Mouse (Mus musculus): ENCODE data around the gene Fmnl1. TPM values are rescaled to one million over a fixed set of nuclear protein-coding genes. Genes with fewer than 3 reads are reported as not detected.
"Not testable (repeated sequence)": the region's sequence is repeated elsewhere in the genome, so short reads cannot be mapped to it uniquely, and the experiment has no call there.

The Fmnl1 gene
- polyA plus RNA-seq, 1 experiment from 2014 or later: 3.0 TPM

- H3K27ac ChIP-seq (replicated peaks): peak within 1 kb of the TSS; percentile 74
Measured at GRCm38 (mm10) chr11:103217790-103218516, 47.0 kb downstream of the Fmnl1 start, which contains the start of gene Spata32. Spata32 (minus strand) TSS chr11:103218432.

DNA sequence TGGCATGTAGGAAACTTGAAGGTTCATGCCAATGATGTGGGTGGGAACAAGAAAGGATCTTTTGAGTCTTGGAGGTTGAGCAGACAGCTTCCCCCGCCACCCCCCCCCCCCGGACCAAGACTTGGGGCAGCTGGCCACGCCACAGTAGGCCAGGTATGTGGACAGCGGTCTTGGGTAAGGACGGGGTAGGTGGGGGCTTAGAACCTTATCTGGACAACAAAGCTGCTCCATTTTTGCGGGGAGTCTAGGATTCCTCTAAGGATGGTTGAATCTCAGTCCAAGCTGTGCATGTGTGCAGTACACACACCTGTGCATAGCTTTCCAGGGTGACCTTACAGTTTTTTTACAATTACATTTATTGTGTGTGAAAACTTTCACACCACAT is 47.6 kb downstream of the Fmnl1 start:
- peaks cover 14% of the 10 kb centered on the region; the same call in 1 of the 2 replicates for H3K27me3 ChIP-seq
- peak overlapping the region; percentile 77 for H3K9ac ChIP-seq
- H3K4me3 ChIP-seq: peak overlapping the region; percentile 54
- H3K4me1 ChIP-seq (replicated peaks): peaks cover 7% of the 10 kb centered on the region
- peaks cover 32% of the 10 kb centered on the region for H3K36me3 ChIP-seq
- H3K9me3 ChIP-seq: no peaks in the 10 kb centered on the region
- 32% methylated on average over 6 of the region's 6 CpGs for WGBS
- no peak; the same call in 1 of the 2 replicates for ATAC-seq (ENCODE audit: low read depth)
- peak overlapping the region; percentile 74 for H3K27ac ChIP-seq (replicated peaks)
- peak overlapping the region; percentile 99 for H3K4me2 ChIP-seq

More at GRCm38 (mm10) chr11:103217790-103218516, 47.0 kb downstream of the Fmnl1 start, which contains the start of gene Spata32:
- ATAC-seq (ENCODE audit: low read depth): peak; percentile 90
- peaks cover 27% of the 10 kb centered on the region for H3K36me3 ChIP-seq
- H3K4me2 ChIP-seq: peak within 1 kb of the TSS; percentile 99
- H3K4me3 ChIP-seq: peak within 1 kb of the TSS; percentile 54
- no peaks in the 10 kb centered on the region for H3K9me3 ChIP-seq
- WGBS: under 1% methylated on average over 45 of the region's 45 CpGs
- peak within 1 kb of the TSS; percentile 77 for H3K9ac ChIP-seq
- H3K27me3 ChIP-seq: peaks cover 14% of the 10 kb centered on the region; the same call in 1 of the 2 replicates
- H3K4me1 ChIP-seq (replicated peaks): peaks cover 7% of the 10 kb centered on the region

- H3K4me1 ChIP-seq (replicated peaks): peaks cover 7% of the 10 kb centered on the region
Measured at GRCm38 (mm10) chr11:103219259-103219658, 48.4 kb downstream of the Fmnl1 start.

GRCm38 (mm10) chr11:103219995-103220394 is 49.1 kb downstream of the Fmnl1 start:
- 85% methylated on average over 4 of the region's 4 CpGs for WGBS
- no peak overlapping the region for H3K27ac ChIP-seq (replicated peaks)
- ATAC-seq (ENCODE audit: low read depth): no peak

More at GRCm38 (mm10) chr11:103219259-103219658, 48.4 kb downstream of the Fmnl1 start:
- WGBS: 93% methylated on average over 5 of the region's 5 CpGs
- no peak for ATAC-seq (ENCODE audit: low read depth)
- no peak overlapping the region for H3K27ac ChIP-seq (replicated peaks)
- peaks cover 38% of the 10 kb centered on the region for H3K36me3 ChIP-seq
- peaks cover 14% of the 10 kb centered on the region; the same call in 1 of the 2 replicates for H3K27me3 ChIP-seq
- no peak overlapping the region for H3K9ac ChIP-seq
- H3K9me3 ChIP-seq: no peaks in the 10 kb centered on the region
- no peak overlapping the region for H3K4me2 ChIP-seq
- no peak overlapping the region for H3K4me3 ChIP-seq

DNA sequence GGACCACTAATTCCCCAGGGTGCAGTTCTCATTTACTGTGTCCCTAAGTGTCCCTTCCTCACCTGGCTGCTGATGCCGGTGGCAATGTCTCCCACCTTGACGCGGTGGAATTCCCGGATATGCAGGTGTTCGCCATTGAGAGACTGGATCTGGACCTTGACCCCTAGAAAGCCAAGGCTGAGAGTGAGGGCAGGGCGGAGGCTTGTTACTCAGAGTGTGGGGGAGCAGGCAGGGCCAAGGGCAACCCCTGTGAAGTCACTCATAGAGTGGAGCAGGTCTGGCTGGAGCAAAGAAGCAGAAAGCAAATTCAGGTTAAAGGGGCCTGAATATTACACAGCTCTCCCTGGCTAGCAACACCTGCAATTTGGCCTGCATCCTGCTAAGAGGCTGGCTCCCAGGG is 50.5 kb downstream of the Fmnl1 start:
- 93% methylated on average over 6 of the region's 6 CpGs for WGBS
- Histone ChIP-seq H3K27ac (replicated peaks) (no peak overlapping the region), H3K27me3 (peaks cover 12% of the 10 kb centered on the region; the same call in 1 of the 2 replicates), H3K4me1 (replicated peaks) (peaks cover 7% of the 10 kb centered on the region), H3K4me2 (no peak overlapping the region), H3K9ac (no peak overlapping the region), H3K36me3 (peaks cover 59% of the 10 kb centered on the region), H3K9me3 (no peaks in the 10 kb centered on the region), H3K4me3 (no peak overlapping the region)
- ATAC-seq (ENCODE audit: low read depth): no peak

More at GRCm38 (mm10) chr11:103219995-103220394, 49.1 kb downstream of the Fmnl1 start:
- Histone ChIP-seq H3K9me3 (no peaks in the 10 kb centered on the region), H3K4me3 (no peak overlapping the region), H3K4me1 (replicated peaks) (peaks cover 7% of the 10 kb centered on the region), H3K4me2 (no peak overlapping the region), H3K36me3 (peaks cover 46% of the 10 kb centered on the region), H3K9ac (no peak overlapping the region), H3K27me3 (peaks cover 14% of the 10 kb centered on the region; the same call in 1 of the 2 replicates)

- not testable (repeated sequence) for H3K4me2 ChIP-seq; H3K4me3 ChIP-seq; H3K9me3 ChIP-seq; H3K4me1 ChIP-seq (replicated peaks); H3K27me3 ChIP-seq; H3K27ac ChIP-seq (replicated peaks); H3K9ac ChIP-seq; ATAC-seq (ENCODE audit: low read depth)
- 91% methylated on average over 4 of the region's 4 CpGs for WGBS
- H3K36me3 ChIP-seq: peaks cover 71% of the 10 kb centered on the region
Measured at GRCm38 (mm10) chr11:103222718-103223117, 51.8 kb downstream of the Fmnl1 start.

- no peak for ATAC-seq (ENCODE audit: low read depth)
- no peak overlapping the region for H3K9ac ChIP-seq
- no peak overlapping the region for H3K4me3 ChIP-seq
- H3K4me2 ChIP-seq: no peak overlapping the region
- H3K36me3 ChIP-seq: peaks cover 73% of the 10 kb centered on the region
- no peaks in the 10 kb centered on the region for H3K9me3 ChIP-seq
- WGBS: 92% methylated on average over 10 of the region's 10 CpGs
- H3K27ac ChIP-seq (replicated peaks): no peak overlapping the region
- H3K27me3 ChIP-seq: 0 out of 2 replicates have a peak, but pooled peaks cover 7% of the 10 kb centered on the region
- H3K4me1 ChIP-seq (replicated peaks): peaks cover 3% of the 10 kb centered on the region
Measured at GRCm38 (mm10) chr11:103223444-103223843, 52.5 kb downstream of the Fmnl1 start.

DNA sequence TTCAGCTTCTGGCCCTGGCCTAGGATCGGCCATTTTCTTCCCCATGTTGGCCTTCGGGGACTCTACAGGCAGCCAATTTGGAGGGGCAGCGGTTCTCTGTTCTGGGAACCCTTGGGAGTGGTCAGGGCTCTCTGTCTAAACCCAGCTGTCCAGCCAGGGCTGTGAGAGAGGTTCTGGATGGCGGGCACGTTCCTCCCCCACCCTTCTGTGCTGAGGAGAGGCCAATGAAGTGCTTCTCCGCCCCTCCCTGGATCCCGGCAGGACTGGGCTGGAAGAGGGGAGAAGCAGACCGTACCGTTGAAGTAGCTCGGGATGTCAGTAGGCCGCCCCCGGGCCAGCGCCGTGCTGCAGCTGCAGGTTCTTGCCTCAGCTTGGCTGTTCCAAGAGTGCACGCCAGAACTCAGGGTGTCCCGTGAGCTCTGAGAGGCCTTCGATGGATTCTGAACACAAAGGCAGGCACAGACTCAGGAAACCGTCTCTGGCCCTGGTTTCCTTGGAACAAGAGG is 53.1 kb downstream of the Fmnl1 start:
- WGBS: 65% methylated on average over 18 of the region's 18 CpGs

DNA sequence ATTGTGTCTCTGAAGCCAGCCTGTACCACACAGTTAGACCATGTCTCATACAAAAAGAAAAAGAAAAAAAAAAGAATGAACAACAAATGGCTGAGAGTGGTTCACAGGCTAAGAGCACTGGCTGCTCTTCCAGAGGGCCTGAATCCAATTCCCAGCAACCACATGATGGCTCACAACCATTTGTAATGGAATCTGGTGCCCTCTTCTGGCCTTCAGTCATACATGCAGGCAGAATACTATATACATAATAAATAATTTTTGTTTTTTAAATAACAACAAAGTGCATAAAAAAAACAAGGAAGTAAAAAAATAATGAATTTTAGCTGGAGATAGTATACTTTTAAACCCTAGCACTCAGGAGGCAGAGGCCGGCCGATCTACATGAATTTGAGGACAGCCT is 58.7 kb downstream of the Fmnl1 start:
- H3K9ac ChIP-seq: no peak overlapping the region
- peaks cover 64% of the 10 kb centered on the region for H3K36me3 ChIP-seq
- no peaks in the 10 kb centered on the region for H3K27me3 ChIP-seq
- no peak overlapping the region for H3K4me3 ChIP-seq
- no peak overlapping the region for H3K4me2 ChIP-seq
- no peaks in the 10 kb centered on the region for H3K4me1 ChIP-seq (replicated peaks)
- H3K9me3 ChIP-seq: no peaks in the 10 kb centered on the region
- no peak overlapping the region for H3K27ac ChIP-seq (replicated peaks)
- no peak for ATAC-seq (ENCODE audit: low read depth)
- WGBS: 97% methylated on average over 2 of the region's 2 CpGs

More for the DNA sequence above, 53.1 kb downstream of the Fmnl1 start:
- Histone ChIP-seq H3K27me3 (0 out of 2 replicates have a peak, but pooled peaks cover 6% of the 10 kb centered on the region), H3K36me3 (peaks cover 78% of the 10 kb centered on the region), H3K4me2 (no peak overlapping the region), H3K27ac (replicated peaks) (no peak overlapping the region), H3K4me3 (no peak overlapping the region), H3K9me3 (no peaks in the 10 kb centered on the region), H3K4me1 (replicated peaks) (no peaks in the 10 kb centered on the region), H3K9ac (no peak overlapping the region)
- no peak for ATAC-seq (ENCODE audit: low read depth)

DNA sequence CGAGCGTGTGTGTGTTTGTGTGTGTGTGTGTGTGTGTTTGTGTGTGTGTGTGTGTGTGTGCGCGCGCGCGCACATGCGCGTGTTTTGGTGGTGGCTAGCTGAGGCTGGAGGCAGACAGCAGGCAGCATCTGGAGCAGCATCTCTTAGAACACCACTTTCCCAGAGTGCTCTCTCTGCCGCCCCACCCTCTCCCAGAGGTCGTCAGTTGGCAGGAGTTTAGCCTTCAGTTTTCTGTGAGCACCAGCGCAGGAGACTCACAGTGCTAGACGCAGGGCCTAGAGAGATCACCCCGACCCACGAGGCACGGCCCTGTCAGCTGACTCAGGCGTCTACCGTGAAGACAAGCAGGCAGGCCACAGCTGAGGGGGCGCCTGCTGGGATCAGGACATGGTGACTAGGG is 59.7 kb downstream of the Fmnl1 start:
- Histone ChIP-seq H3K36me3 (peaks cover 56% of the 10 kb centered on the region), H3K9me3 (no peaks in the 10 kb centered on the region), H3K9ac (no peak overlapping the region), H3K4me2 (no peak overlapping the region), H3K27me3 (no peaks in the 10 kb centered on the region), H3K27ac (replicated peaks) (no peak overlapping the region), H3K4me1 (replicated peaks) (no peaks in the 10 kb centered on the region), H3K4me3 (no peak overlapping the region)
- 91% methylated on average over 19 of the region's 19 CpGs for WGBS
- ATAC-seq (ENCODE audit: low read depth): no peak

DNA sequence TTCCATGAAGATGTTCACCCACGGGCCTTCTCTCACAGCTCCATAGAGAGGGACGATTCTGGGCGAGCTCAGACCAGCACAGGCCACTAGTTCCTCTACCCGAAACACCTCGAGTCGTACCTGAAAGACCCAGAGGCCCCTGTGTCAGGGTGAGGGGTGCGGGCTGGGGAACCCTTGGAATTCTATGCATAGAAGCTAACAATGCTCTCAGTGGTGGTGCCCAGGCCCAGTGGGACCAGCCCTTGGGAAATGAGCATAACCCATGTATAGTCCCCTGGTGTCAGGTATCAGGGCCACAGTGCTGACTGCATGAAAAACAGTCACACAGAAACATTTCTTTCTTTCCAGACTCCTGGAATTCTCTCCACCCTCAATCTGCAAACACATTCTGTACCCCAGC is 60.5 kb downstream of the Fmnl1 start:
- ATAC-seq (ENCODE audit: low read depth): no peak
- Histone ChIP-seq H3K9ac (no peak overlapping the region), H3K4me1 (replicated peaks) (no peaks in the 10 kb centered on the region), H3K9me3 (no peaks in the 10 kb centered on the region), H3K27me3 (no peaks in the 10 kb centered on the region), H3K27ac (replicated peaks) (no peak overlapping the region), H3K4me2 (no peak overlapping the region), H3K4me3 (no peak overlapping the region), H3K36me3 (peaks cover 56% of the 10 kb centered on the region)
- 94% methylated on average over 7 of the region's 7 CpGs for WGBS

GRCm38 (mm10) chr11:103232966-103233365 is 62.1 kb downstream of the Fmnl1 start:
- no peaks in the 10 kb centered on the region for H3K4me1 ChIP-seq (replicated peaks)
- H3K27ac ChIP-seq (replicated peaks): no peak overlapping the region
- H3K4me3 ChIP-seq: no peak overlapping the region
- WGBS: 36% methylated on average over 7 of the region's 7 CpGs
- no peak overlapping the region for H3K4me2 ChIP-seq
- H3K36me3 ChIP-seq: peaks cover 58% of the 10 kb centered on the region
- no peak overlapping the region for H3K9ac ChIP-seq
- no peaks in the 10 kb centered on the region for H3K27me3 ChIP-seq
- H3K9me3 ChIP-seq: no peaks in the 10 kb centered on the region
- ATAC-seq (ENCODE audit: low read depth): no peak
